Mouse (Mus musculus): Measurements from ENCODE around the gene Klhl29. TPM values are rescaled to one million over a fixed set of nuclear protein-coding genes. Genes with fewer than 3 reads are reported as not detected.

The Klhl29 gene
- polyA plus RNA-seq, 1 experiment, result 6.1 TPM

GRCm38 (mm10) chr12:5139302-5139701, 236.2 kb downstream of the Klhl29 start:
- Histone ChIP-seq H3K27ac (ENCODE audit: insufficient read depth, low read length) (no peak overlapping the region), H3K4me1 (ENCODE audit: control insufficient read depth, insufficient read depth, low read length) (0 out of 2 replicates have a peak, but pooled peaks cover 2% of the 10 kb centered on the region), H3K4me3 (ENCODE audit: insufficient read depth, low read length) (no peak overlapping the region)
- TF ChIP-seq POLR2A (IDR thresholded peaks at IDR 0.05; ENCODE audit: low read depth, low read length) (no peak), CTCF (IDR thresholded peaks at IDR 0.05; ENCODE audit: borderline replicate concordance, insufficient read depth, low read length) (no peak)

- Histone ChIP-seq H3K27ac (ENCODE audit: insufficient read depth, low read length) (no peak overlapping the region), H3K4me3 (ENCODE audit: insufficient read depth, low read length) (no peak overlapping the region), H3K4me1 (ENCODE audit: control insufficient read depth, insufficient read depth, low read length) (0 out of 2 replicates have a peak, but pooled peaks cover 2% of the 10 kb centered on the region)
- TF ChIP-seq CTCF (IDR thresholded peaks at IDR 0.05; ENCODE audit: borderline replicate concordance, insufficient read depth, low read length) (peak; percentile 90), POLR2A (IDR thresholded peaks at IDR 0.05; ENCODE audit: low read depth, low read length) (no peak)
Observed at GRCm38 (mm10) chr12:5136300-5136699, 239.2 kb downstream of the Klhl29 start.

GRCm38 (mm10) chr12:5129190-5129589, 246.3 kb downstream of the Klhl29 start:
- no peak for TF ChIP-seq CTCF (IDR thresholded peaks at IDR 0.05; ENCODE audit: borderline replicate concordance, insufficient read depth, low read length)
- no peak for TF ChIP-seq POLR2A (IDR thresholded peaks at IDR 0.05; ENCODE audit: low read depth, low read length)

GRCm38 (mm10) chr12:5125907-5126306, 249.6 kb downstream of the Klhl29 start:
- H3K27ac ChIP-seq (ENCODE audit: insufficient read depth, low read length), result no peak overlapping the region
- no peak overlapping the region for H3K4me3 ChIP-seq (ENCODE audit: insufficient read depth, low read length)
- TF ChIP-seq CTCF (IDR thresholded peaks at IDR 0.05; ENCODE audit: borderline replicate concordance, insufficient read depth, low read length) (no peak), POLR2A (IDR thresholded peaks at IDR 0.05; ENCODE audit: low read depth, low read length) (no peak)
- H3K4me1 ChIP-seq (ENCODE audit: control insufficient read depth, insufficient read depth, low read length), result no peaks in the 10 kb centered on the region

More at GRCm38 (mm10) chr12:5129190-5129589, 246.3 kb downstream of the Klhl29 start:
- H3K27ac ChIP-seq (ENCODE audit: insufficient read depth, low read length), result no peak overlapping the region
- H3K4me1 ChIP-seq (ENCODE audit: control insufficient read depth, insufficient read depth, low read length), result no peaks in the 10 kb centered on the region
- H3K4me3 ChIP-seq (ENCODE audit: insufficient read depth, low read length), result no peak overlapping the region

DNA sequence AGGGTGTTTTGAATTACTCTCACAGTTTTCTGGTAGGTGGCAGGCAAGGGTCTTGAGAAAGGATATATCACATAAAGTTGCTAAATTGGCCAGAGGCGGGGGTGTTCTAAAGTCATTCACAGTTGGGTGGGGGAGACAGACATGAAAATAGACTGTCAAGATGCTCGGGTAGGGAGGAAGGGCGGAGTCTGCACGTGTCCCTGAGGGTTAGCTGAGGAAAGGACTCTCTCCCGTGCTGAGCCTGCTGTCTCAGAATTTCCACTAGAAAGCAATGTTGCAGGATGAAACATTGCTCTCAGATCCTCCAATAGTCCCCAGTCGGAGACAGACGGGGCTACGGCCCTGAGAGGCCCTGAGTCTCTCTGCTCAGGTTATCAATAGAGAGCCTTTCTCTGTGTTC, 252.5 kb downstream of the Klhl29 start:
- H3K4me3 ChIP-seq (ENCODE audit: insufficient read depth, low read length), result no peak overlapping the region

GRCm38 (mm10) chr12:5120249-5120648, 255.2 kb downstream of the Klhl29 start:
- Histone ChIP-seq H3K4me3 (ENCODE audit: insufficient read depth, low read length) (no peak overlapping the region; the same call in 1 of the 2 replicates), H3K4me1 (ENCODE audit: control insufficient read depth, insufficient read depth, low read length) (no peaks in the 10 kb centered on the region), H3K27ac (ENCODE audit: insufficient read depth, low read length) (no peak overlapping the region)
- no peak for TF ChIP-seq CTCF (IDR thresholded peaks at IDR 0.05; ENCODE audit: borderline replicate concordance, insufficient read depth, low read length)
- TF ChIP-seq POLR2A (IDR thresholded peaks at IDR 0.05; ENCODE audit: low read depth, low read length), result no peak

More for the DNA sequence above, 252.5 kb downstream of the Klhl29 start:
- no peak overlapping the region for H3K27ac ChIP-seq (ENCODE audit: insufficient read depth, low read length)
- H3K4me1 ChIP-seq (ENCODE audit: control insufficient read depth, insufficient read depth, low read length), result no peaks in the 10 kb centered on the region
- TF ChIP-seq CTCF (IDR thresholded peaks at IDR 0.05; ENCODE audit: borderline replicate concordance, insufficient read depth, low read length) (no peak), POLR2A (IDR thresholded peaks at IDR 0.05; ENCODE audit: low read depth, low read length) (no peak)

- peak; percentile 45 for TF ChIP-seq POLR2A (IDR thresholded peaks at IDR 0.05; ENCODE audit: low read depth, low read length)
- no peak for TF ChIP-seq CTCF (IDR thresholded peaks at IDR 0.05; ENCODE audit: borderline replicate concordance, insufficient read depth, low read length)
- Histone ChIP-seq H3K4me3 (ENCODE audit: insufficient read depth, low read length) (peak overlapping the region; percentile 8; the same call in 1 of the 2 replicates), H3K4me1 (ENCODE audit: control insufficient read depth, insufficient read depth, low read length) (no peaks in the 10 kb centered on the region), H3K27ac (ENCODE audit: insufficient read depth, low read length) (no peak overlapping the region)
Observed at GRCm38 (mm10) chr12:5119726-5120125, 255.8 kb downstream of the Klhl29 start.

GRCm38 (mm10) chr12:5119286-5119685, 256.2 kb downstream of the Klhl29 start:
- 0 out of 2 replicates have a peak overlapping the region, but pooled peaks have one; percentile 8 for H3K4me3 ChIP-seq (ENCODE audit: insufficient read depth, low read length)
- no peak overlapping the region for H3K27ac ChIP-seq (ENCODE audit: insufficient read depth, low read length)
- TF ChIP-seq POLR2A (IDR thresholded peaks at IDR 0.05; ENCODE audit: low read depth, low read length), result no peak
- TF ChIP-seq CTCF (IDR thresholded peaks at IDR 0.05; ENCODE audit: borderline replicate concordance, insufficient read depth, low read length), result no peak
- no peaks in the 10 kb centered on the region for H3K4me1 ChIP-seq (ENCODE audit: control insufficient read depth, insufficient read depth, low read length)

GRCm38 (mm10) chr12:5116605-5117004, 258.9 kb downstream of the Klhl29 start:
- no peak overlapping the region for H3K27ac ChIP-seq (ENCODE audit: insufficient read depth, low read length)
- no peak overlapping the region for H3K4me3 ChIP-seq (ENCODE audit: insufficient read depth, low read length)
- TF ChIP-seq POLR2A (IDR thresholded peaks at IDR 0.05; ENCODE audit: low read depth, low read length) (no peak), CTCF (IDR thresholded peaks at IDR 0.05; ENCODE audit: borderline replicate concordance, insufficient read depth, low read length) (no peak)
- H3K4me1 ChIP-seq (ENCODE audit: control insufficient read depth, insufficient read depth, low read length), result no peaks in the 10 kb centered on the region; the same call in 1 of the 2 replicates

DNA sequence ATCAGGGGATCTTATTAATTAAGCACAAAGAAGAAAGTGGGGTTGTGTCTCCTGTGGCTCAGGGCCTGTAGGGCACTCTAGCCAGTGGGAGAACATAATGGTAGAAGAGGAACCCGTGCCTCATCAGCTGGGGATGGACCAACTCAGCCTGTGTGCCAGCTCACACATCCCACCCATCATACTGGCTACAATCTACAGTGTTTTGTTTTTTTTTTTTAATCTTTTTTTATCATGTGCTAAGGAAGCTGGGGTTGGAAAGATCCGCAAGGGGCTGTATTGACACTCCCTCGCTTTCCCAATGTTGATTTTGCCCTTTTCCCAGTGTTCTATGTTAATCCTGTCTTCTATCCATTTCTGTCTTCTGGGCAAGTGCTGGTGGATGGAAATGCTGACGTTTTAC, 260.9 kb downstream of the Klhl29 start:
- H3K4me3 ChIP-seq (ENCODE audit: insufficient read depth, low read length), result no peak overlapping the region
- H3K4me1 ChIP-seq (ENCODE audit: control insufficient read depth, insufficient read depth, low read length), result no peaks in the 10 kb centered on the region; the same call in 1 of the 2 replicates
- H3K27ac ChIP-seq (ENCODE audit: insufficient read depth, low read length), result no peak overlapping the region
- TF ChIP-seq CTCF (IDR thresholded peaks at IDR 0.05; ENCODE audit: borderline replicate concordance, insufficient read depth, low read length) (no peak), POLR2A (IDR thresholded peaks at IDR 0.05; ENCODE audit: low read depth, low read length) (no peak)
